Mouse (Mus musculus): ENCODE results near the gene Capn12.

DNA sequence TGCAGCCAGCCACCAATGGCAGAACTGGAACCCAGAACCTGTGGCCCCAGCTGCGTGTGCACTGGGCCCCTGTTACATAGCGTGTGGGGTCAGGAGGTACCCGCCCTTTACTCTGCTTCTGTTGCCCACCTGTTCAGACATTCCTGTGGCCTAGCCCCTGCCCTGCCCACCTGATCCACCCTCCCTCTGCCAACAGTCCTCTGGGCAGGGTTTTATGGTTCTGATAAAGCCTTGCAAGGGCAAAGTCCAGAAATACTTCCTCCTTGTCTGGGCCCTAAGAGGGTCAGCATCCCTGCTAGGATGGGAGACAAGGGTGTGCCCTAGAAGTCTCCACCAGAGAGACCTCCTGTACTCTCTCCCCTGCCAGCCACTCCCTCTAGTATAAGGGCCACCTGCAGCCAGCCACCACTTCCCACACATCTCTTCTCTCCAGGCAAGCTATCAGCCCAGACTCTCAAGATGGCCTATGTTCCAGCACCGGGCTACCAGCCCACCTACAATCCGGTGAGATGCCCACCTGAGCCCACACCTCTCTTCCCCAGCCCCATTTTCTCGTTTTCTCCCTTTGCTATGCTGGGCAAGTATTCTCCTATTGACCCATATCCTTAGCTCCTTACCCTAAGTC, 47.4 kb upstream of the Capn12 start, which contains the start of gene Lgals4:
- TF ChIP-seq CTCF (IDR thresholded peaks at IDR 0.05; ENCODE audit: low read depth, low read length) (no peak), GATA2 (IDR thresholded peaks at IDR 0.05; ENCODE audit: borderline replicate concordance, low read depth, low read length) (no peak)
